Mouse (Mus musculus) ES-E14 (cell line): ENCODE results near the gene Il22ra1. TPM values are rescaled to one million over a fixed set of nuclear protein-coding genes. Genes with fewer than 3 reads are reported as not detected.

Experiments
- DNase-seq: peaks from one replicate; pipeline ENCODE4 v3.0.0-alpha.2; 2013; ENCODE audit warnings: low read depth, low spot score
- H3K27ac ChIP-seq: 2 replicates; pipeline ENCODE4 v1.5.1; 2012; ENCODE audit warnings: low read depth, mild to moderate bottlenecking, low read length, moderate library complexity, mixed read lengths; ENCODE audit not compliant: poor library complexity, insufficient read depth, severe bottlenecking
- H3K36me3 ChIP-seq: 2 replicates; pipeline ENCODE4 v1.6.1; 2012; ENCODE audit warnings: mild to moderate bottlenecking, low read length, moderate library complexity, mixed read lengths; ENCODE audit not compliant: control insufficient read depth, poor library complexity, insufficient read depth, severe bottlenecking
- H3K4me1 ChIP-seq, 2 experiments: fragments of 150-350 bp in 1 of 2; sonication (generic) in 1 of 2; 2 replicates each; pipeline ENCODE4 v1.6.1; 2012; ENCODE audit warnings: low read length in 2 of 2, mild to moderate bottlenecking in 1 of 2, mixed read lengths in 1 of 2; ENCODE audit not compliant: control insufficient read depth in 2 of 2, insufficient read depth in 2 of 2, poor library complexity in 1 of 2
- H3K4me3 ChIP-seq, 2 experiments: fragments of 150-350 bp in 1 of 2; sonication (generic) in 1 of 2; 2 replicates each; pipeline ENCODE4 v1.5.1; 2012; ENCODE audit warnings: low read length in 2 of 2, low read depth in 1 of 2, mild to moderate bottlenecking in 1 of 2, mixed read lengths in 1 of 2; ENCODE audit not compliant: insufficient read depth in 1 of 2, poor library complexity in 1 of 2, severe bottlenecking in 1 of 2
- H3K9ac ChIP-seq: 2 replicates; pipeline ENCODE4 v1.6.1; 2012; ENCODE audit warnings: low read depth, mild to moderate bottlenecking, low read length, mixed read lengths; ENCODE audit not compliant: poor library complexity, insufficient read depth, severe bottlenecking
- H3K9me3 ChIP-seq: fragments of 150-350 bp; sonication (generic); 2 replicates; pipeline ENCODE4 v1.6.1; 2012; ENCODE audit warnings: low read depth, mild to moderate bottlenecking, low read length; ENCODE audit not compliant: control insufficient read depth, insufficient read depth
- CHD2 ChIP-seq: IDR thresholded peaks from 2 replicates; pipeline ENCODE4 v1.6.1; 2014; ENCODE audit warnings: mild to moderate bottlenecking, low read depth, low read length, inconsistent platforms
- HCFC1 ChIP-seq: IDR thresholded peaks from 2 replicates; pipeline ENCODE4 v1.6.1; 2012; ENCODE audit warnings: low read length, inconsistent platforms, borderline replicate concordance; ENCODE audit not compliant: insufficient read depth
- MAFK ChIP-seq: IDR thresholded peaks from 2 replicates; pipeline ENCODE4 v1.6.1; 2014; ENCODE audit warnings: mild to moderate bottlenecking, low read depth, low read length, inconsistent platforms; ENCODE audit not compliant: insufficient read depth
- ZC3H11A ChIP-seq: IDR thresholded peaks from 2 replicates; pipeline ENCODE4 v1.6.1; 2012; ENCODE audit warnings: low read depth, mild to moderate bottlenecking, inconsistent platforms, low read length, borderline replicate concordance
- ZNF384 ChIP-seq: IDR thresholded peaks from 2 replicates; pipeline ENCODE4 v1.6.1; 2012; ENCODE audit warnings: low read depth, low read length, inconsistent platforms
- in situ Hi-C, 2 experiments: fragments of 600-800 bp; cut with MboI; formaldehyde crosslinking; loops; one replicate each; pipeline ENCODE4 v1.15.1; 2025; ENCODE audit warnings: low sequenced_read_pairs in 2 of 2, inconsistent platforms in 1 of 2; ENCODE audit not compliant: unreplicated experiment in 2 of 2
- total RNA-seq: library from RNA; depleted of rRNA; stranded (reverse); fragments of 300-350 nt; gene quantifications from 2 replicates; pipeline ENCODE4 v1.2.3, GENCODE M21; 2012

Il22ra1 gene
- total RNA-seq, 1 experiment = 0.36 TPM

- TF ChIP-seq MAFK (no peak), ZNF384 (no peak), ZC3H11A (no peak), HCFC1 (no peak), CHD2 (no peak)
- H3K4me1 ChIP-seq = peaks cover 0 to 2% of the 10 kb centered on the region in 2 experiments; a peak in 1 of 4 replicates
- DNase-seq = no peak
- no peak overlapping the region for H3K9ac ChIP-seq
- no peak overlapping the region for H3K4me3 ChIP-seq
- H3K9me3 ChIP-seq = no peaks in the 10 kb centered on the region
- H3K27ac ChIP-seq = no peak overlapping the region
- in situ Hi-C loops = no loop called here
- no peaks in the 10 kb centered on the region for H3K36me3 ChIP-seq
Observed at GRCm38 (mm10) chr4:135743520-135743919, 15.5 kb downstream of the Il22ra1 start.

GRCm38 (mm10) chr4:135744726-135745448 is 16.9 kb downstream of the Il22ra1 start:
- DNase-seq = no peak
- H3K36me3 ChIP-seq = no peaks in the 10 kb centered on the region
- TF ChIP-seq ZC3H11A (no peak), MAFK (no peak), CHD2 (no peak), ZNF384 (no peak), HCFC1 (no peak)
- no peaks in the 10 kb centered on the region for H3K9me3 ChIP-seq
- peaks cover 0 to 2% of the 10 kb centered on the region in 2 experiments; a peak in 1 of 4 replicates for H3K4me1 ChIP-seq
- H3K4me3 ChIP-seq = no peak overlapping the region
- in situ Hi-C loops = no loop called here
- H3K9ac ChIP-seq = no peak overlapping the region
- H3K27ac ChIP-seq = no peak overlapping the region

GRCm38 (mm10) chr4:135745613-135746012 is 17.6 kb downstream of the Il22ra1 start:
- Histone ChIP-seq H3K9me3 (no peaks in the 10 kb centered on the region), H3K27ac (no peak overlapping the region), H3K9ac (no peak overlapping the region), H3K4me3 (no peak overlapping the region), H3K36me3 (no peaks in the 10 kb centered on the region), H3K4me1 (peaks cover 0 to 2% of the 10 kb centered on the region in 2 experiments; a peak in 1 of 4 replicates)
- TF ChIP-seq MAFK = no peak
- no peak for TF ChIP-seq HCFC1
- no peak for TF ChIP-seq ZC3H11A
- DNase-seq = no peak
- in situ Hi-C loops = no loop called here

- Histone ChIP-seq H3K36me3 (no peaks in the 10 kb centered on the region), H3K9me3 (no peaks in the 10 kb centered on the region), H3K27ac (no peak overlapping the region), H3K9ac (no peak overlapping the region), H3K4me1 (no peaks in the 10 kb centered on the region), H3K4me3 (no peak overlapping the region)
- in situ Hi-C loops = no loop called here
- peak; percentile 39 for DNase-seq
- TF ChIP-seq CHD2 (no peak), MAFK (no peak), HCFC1 (no peak), ZNF384 (no peak), ZC3H11A (no peak)
Observed at GRCm38 (mm10) chr4:135750896-135751295, 22.9 kb downstream of the Il22ra1 start.
